Mouse (Mus musculus): ENCODE data around the gene Rit1.
"Not testable (repeated sequence)": the region's sequence is repeated elsewhere in the genome, so short reads cannot be mapped to it uniquely, and the experiment has no call there.

Gene Rit1

DNA sequence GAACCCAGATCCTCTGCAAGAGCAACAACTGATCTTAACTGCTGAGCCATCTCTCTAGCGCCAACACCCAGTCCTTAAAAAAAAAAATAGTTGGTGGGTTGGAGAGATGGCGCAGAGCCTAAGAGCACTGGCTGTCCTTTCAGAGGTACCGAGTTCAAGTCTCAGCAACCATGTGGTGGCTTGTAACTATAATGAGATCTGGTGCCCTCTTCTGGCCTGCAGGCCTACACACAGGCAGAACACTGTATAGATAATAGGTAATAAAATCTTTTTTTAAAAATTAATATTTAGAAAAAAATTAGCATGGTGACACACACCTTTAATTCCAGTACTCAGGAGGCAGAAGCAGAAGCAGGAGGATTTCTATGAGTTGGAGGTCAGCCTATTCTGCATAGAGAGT, 23.5 kb downstream of the Rit1 start:
- DNase-seq: no peak

- DNase-seq: no peak
Measured at GRCm38 (mm10) chr3:88745534-88745933, 28.9 kb downstream of the Rit1 start.

DNA sequence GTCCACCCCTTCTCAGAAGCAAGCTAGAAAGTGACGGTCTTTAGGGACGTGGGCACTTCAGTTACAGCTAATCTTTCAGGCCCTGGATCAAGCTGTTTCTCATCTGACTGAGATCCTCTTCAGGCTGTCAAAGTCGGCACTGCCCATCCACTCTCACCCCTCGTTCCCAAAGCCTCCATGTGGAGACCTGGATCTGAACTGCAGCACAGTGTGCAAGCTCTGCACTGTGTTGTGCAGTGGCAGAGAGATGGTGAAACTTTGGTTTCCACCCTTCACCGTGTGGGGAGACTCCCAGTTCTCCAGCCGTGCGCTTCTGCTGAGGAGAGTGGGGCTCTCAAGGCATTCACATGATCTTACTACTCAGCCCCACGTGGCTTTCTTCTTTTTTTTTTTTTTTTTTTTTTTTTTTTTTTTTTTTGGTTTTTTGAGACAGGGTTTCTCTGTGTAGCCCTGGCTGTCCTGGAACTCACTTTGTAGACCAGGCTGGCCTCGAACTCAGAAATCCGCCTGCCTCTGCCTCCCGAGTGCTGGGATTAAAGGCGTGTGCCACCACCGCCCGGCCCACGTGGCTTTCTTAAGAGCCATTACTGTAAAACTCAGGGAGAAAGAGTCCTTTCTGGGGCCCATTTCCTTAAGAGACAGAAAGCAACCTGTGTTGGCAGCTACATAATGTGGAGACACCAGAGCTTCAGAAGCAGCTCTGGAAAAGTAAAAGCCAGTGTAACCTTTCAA, 29.7 kb downstream of the Rit1 start:
- no peak for DNase-seq

DNA sequence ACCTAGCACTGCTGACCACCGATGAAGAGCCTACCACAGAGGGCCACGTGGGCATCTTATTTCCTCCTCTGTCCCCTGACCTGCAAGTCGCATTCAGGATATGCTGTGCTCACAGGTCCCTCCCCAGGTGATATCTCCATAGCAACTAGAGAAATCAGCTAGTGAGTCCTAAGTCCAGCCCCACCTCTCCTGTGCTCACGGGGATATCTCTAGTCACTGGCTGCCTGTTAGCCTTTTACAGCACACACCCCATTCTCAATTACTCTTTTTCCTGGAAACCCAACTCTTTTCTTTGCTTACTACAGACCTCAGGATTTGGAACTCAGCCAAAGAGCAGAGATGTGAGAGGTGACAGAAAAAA, 30.2 kb downstream of the Rit1 start:
- DNase-seq: no peak

DNA sequence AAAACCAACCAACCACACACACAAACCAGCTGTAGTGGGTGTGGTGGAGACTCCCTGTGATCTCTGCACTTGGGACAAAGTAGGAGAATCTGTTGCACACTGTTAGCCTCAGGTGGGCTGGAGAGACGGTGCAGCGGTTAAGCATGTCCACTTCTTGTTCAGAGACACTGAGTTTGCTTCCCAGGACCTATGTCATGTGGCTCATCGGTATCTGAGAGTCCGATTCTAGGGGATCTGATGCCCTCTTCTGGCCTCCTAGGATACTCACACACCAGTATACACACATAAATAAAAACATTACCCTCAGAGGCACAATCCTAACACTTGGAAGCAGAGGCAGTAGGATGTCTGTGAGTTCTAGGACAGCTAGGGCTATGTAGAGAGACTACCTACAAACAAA, 37.6 kb downstream of the Rit1 start:
- DNase-seq: no peak

- no peak for DNase-seq
Measured at GRCm38 (mm10) chr3:88755541-88755940, 38.9 kb downstream of the Rit1 start.

DNA sequence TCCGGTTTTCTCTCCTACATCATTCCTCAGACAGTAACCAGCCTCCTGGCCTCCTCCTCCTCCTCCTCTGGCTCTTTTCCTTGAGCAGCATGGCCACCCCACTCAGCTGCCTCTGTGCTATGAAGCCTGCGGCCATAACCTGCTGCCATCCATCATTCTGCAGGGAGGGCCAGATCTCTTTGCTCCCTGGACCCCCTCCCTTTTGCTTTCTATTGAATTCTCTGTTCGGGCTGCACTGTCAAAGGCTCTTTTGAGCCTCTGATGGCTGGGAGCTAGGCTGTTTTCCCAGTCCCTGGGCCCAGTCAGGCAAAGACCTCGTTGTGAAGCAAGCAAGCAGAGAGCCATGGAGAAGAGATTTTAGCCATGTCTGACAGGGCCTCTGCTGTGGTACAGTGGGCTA, 39.6 kb downstream of the Rit1 start:
- no peak for DNase-seq

DNA sequence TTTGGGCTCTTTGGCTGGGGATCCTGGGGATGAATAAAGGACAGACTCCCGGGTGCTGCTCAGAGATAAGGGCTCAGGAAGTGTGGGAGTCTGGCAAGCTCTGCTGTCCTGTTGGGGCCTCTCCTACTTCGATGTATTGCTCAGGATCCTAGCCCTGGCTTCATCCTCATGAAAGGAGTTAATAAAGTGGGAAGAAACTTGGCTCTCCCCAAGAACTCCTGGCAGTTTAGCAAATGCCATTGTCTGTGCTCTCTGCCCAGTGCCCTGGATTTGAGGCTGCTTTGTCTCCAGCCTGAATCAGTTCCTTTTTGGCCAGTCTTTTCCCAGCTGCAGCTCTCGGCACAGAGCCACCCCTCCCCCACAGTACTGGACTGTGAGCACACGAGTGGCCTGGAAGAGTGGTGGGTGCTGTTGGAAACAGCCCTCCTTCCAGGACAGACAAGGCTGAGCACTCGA, 41.4 kb downstream of the Rit1 start:
- peak; percentile 80 for DNase-seq

GRCm38 (mm10) chr3:88761619-88762018, 45.0 kb downstream of the Rit1 start:
- no peak for DNase-seq

DNA sequence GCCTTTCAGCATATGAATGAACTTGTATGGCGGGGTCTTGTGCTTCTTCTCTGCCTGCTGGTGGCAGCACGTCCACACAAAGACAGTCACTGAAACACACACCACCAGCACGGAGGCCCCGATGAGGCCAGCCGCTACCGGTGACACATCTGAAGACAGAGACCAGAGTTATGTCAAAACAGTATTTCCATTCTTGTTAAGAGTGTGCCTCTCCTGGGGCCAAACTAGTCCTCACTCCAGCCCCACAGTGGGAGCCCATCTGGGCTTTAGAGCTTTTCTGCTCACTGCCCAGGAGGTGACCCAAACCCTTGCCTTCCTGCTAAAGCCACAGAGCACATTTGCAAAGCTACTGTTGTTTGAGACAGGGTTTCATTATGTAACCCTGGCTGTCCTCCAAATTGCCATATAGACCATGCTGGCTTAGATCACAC, 45.8 kb downstream of the Rit1 start:
- no peak for DNase-seq

DNA sequence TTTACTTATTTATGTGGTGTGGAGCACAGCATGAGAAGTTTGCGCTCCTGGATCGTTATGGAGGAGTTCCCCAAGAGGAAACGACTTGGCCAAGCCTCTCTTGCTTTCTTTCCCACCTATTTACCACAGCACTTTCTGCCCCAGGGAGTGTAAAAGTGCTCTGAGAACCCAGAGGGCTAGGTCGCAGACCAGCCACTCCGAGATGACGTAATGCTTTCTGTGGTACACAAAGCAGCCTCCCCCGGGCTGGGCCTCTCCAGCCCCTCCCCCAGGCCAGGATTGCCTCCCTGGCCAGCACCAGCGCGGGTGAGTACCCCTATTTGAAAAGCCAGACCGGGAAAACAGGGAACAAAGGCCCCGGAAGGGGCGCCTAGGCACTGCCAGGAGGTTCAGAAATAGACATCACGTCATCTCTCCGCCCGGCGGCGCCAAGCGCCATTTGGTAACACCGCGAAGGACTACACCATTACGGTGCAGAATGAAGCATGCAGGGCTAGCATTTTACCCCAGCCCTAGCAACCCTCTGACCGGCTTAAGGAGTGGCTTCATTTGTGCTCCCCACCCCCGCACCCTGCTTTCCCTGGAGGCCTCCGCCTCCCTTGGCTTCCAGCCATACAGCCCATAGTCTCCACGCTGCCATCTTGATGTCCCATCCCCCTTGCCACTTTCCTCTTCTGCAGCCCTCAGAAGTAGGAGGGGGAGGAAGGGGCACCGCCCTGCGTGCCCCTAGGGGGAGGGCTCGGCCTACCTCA, 54.7 kb downstream of the Rit1 start:
- peak; percentile 35 for DNase-seq

GRCm38 (mm10) chr3:88771941-88772280, 55.3 kb downstream of the Rit1 start:
- DNase-seq: not testable (repeated sequence)

DNA sequence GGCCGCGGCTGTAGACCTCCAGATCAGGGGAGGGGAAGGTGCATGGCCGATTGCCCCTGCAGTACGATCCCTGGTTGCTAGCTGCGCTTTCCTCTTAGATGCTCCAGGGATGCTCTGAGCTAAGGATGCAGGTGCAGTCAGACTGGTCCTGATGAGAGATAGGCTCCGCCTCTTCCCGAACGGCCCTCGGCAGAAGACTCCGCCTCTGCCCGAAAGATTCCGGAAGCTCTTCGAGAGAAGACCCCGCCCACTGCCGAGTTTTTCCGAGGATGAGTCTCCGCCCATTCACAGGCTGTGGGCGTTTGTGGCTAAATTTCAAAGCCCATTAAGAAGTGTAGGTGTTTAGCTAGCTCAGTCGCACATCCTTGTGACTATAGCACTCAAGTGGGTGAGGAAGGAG, 55.8 kb downstream of the Rit1 start:
- peak; percentile 82 for DNase-seq

GRCm38 (mm10) chr3:88773163-88773562, 56.5 kb downstream of the Rit1 start:
- not testable (repeated sequence) for DNase-seq

GRCm38 (mm10) chr3:88774939-88775841, 58.6 kb downstream of the Rit1 start, which contains the start of gene Syt11:
TSS of gene Syt11 (minus strand) at chr3:88775164.
- not testable (repeated sequence) for DNase-seq

Data from lung, postnatal 14 days (tissue).